Mouse (Mus musculus): Measurements from ENCODE around the gene Plcz1. TPM values are rescaled to one million over a fixed set of nuclear protein-coding genes. Genes with fewer than 3 reads are reported as not detected.

Gene Plcz1
- polyA plus RNA-seq, 1 experiment from 2014 or later = not detected

- Histone ChIP-seq H3K9me3 (replicated peaks) (no peaks in the 10 kb centered on the region), H3K27ac (no peak overlapping the region), H3K36me3 (no peaks in the 10 kb centered on the region), H3K4me3 (no peak overlapping the region), H3K27me3 (no peaks in the 10 kb centered on the region), H3K9ac (no peak overlapping the region), H3K4me1 (replicated peaks) (no peaks in the 10 kb centered on the region), H3K4me2 (no peak overlapping the region)
- ATAC-seq (replicated peaks; ENCODE audit: insufficient number of reproducible peaks, insufficient read depth, low FRiP score, low read depth) = no peak
- 66% methylated on average over 2 of the region's 2 CpGs for WGBS
Measured at GRCm38 (mm10) chr6:139986564-139986963, 54.7 kb downstream of the Plcz1 start.

GRCm38 (mm10) chr6:139984069-139984468 lies 57.2 kb downstream of the Plcz1 start:
- no peak for ATAC-seq (replicated peaks; ENCODE audit: insufficient number of reproducible peaks, insufficient read depth, low FRiP score, low read depth)
- WGBS = 92% methylated on average over 3 of the region's 3 CpGs
- no peaks in the 10 kb centered on the region for H3K27me3 ChIP-seq
- H3K27ac ChIP-seq = no peak overlapping the region
- no peak overlapping the region for H3K9ac ChIP-seq
- H3K9me3 ChIP-seq (replicated peaks) = no peaks in the 10 kb centered on the region
- H3K4me1 ChIP-seq (replicated peaks) = no peaks in the 10 kb centered on the region
- H3K36me3 ChIP-seq = no peaks in the 10 kb centered on the region
- H3K4me3 ChIP-seq = no peak overlapping the region
- no peak overlapping the region for H3K4me2 ChIP-seq

GRCm38 (mm10) chr6:139981061-139981460 lies 60.2 kb downstream of the Plcz1 start:
- Histone ChIP-seq H3K27ac (no peak overlapping the region), H3K9me3 (replicated peaks) (no peaks in the 10 kb centered on the region), H3K4me1 (replicated peaks) (no peaks in the 10 kb centered on the region), H3K4me3 (no peak overlapping the region), H3K9ac (no peak overlapping the region), H3K36me3 (no peaks in the 10 kb centered on the region), H3K27me3 (no peaks in the 10 kb centered on the region), H3K4me2 (no peak overlapping the region)
- ATAC-seq (replicated peaks; ENCODE audit: insufficient number of reproducible peaks, insufficient read depth, low FRiP score, low read depth) = no peak

- H3K36me3 ChIP-seq = no peaks in the 10 kb centered on the region
- H3K9me3 ChIP-seq (replicated peaks) = no peaks in the 10 kb centered on the region
- 31% methylated on average over 3 of the region's 3 CpGs for WGBS
- no peak overlapping the region for H3K4me2 ChIP-seq
- ATAC-seq (replicated peaks; ENCODE audit: insufficient number of reproducible peaks, insufficient read depth, low FRiP score, low read depth) = no peak
- no peaks in the 10 kb centered on the region for H3K4me1 ChIP-seq (replicated peaks)
- H3K9ac ChIP-seq = no peak overlapping the region
- no peaks in the 10 kb centered on the region for H3K27me3 ChIP-seq
- no peak overlapping the region for H3K27ac ChIP-seq
- no peak overlapping the region for H3K4me3 ChIP-seq
Measured at GRCm38 (mm10) chr6:139978114-139978513, 63.1 kb downstream of the Plcz1 start.

GRCm38 (mm10) chr6:139974668-139975067 lies 66.6 kb downstream of the Plcz1 start:
- Histone ChIP-seq H3K27me3 (no peaks in the 10 kb centered on the region), H3K36me3 (no peaks in the 10 kb centered on the region), H3K4me2 (no peak overlapping the region), H3K9ac (no peak overlapping the region), H3K4me3 (no peak overlapping the region), H3K27ac (no peak overlapping the region), H3K9me3 (replicated peaks) (no peaks in the 10 kb centered on the region), H3K4me1 (replicated peaks) (no peaks in the 10 kb centered on the region)
- WGBS = 80% methylated on average over 5 of the region's 5 CpGs
- ATAC-seq (replicated peaks; ENCODE audit: insufficient number of reproducible peaks, insufficient read depth, low FRiP score, low read depth) = no peak

- no peaks in the 10 kb centered on the region for H3K27me3 ChIP-seq
- no peak for ATAC-seq (replicated peaks; ENCODE audit: insufficient number of reproducible peaks, insufficient read depth, low FRiP score, low read depth)
- WGBS = 53% methylated on average over 4 of the region's 4 CpGs
- no peaks in the 10 kb centered on the region for H3K4me1 ChIP-seq (replicated peaks)
- H3K27ac ChIP-seq = no peak overlapping the region
- H3K9ac ChIP-seq = no peak overlapping the region
- no peak overlapping the region for H3K4me2 ChIP-seq
- no peak overlapping the region for H3K4me3 ChIP-seq
- H3K36me3 ChIP-seq = no peaks in the 10 kb centered on the region
- no peaks in the 10 kb centered on the region for H3K9me3 ChIP-seq (replicated peaks)
Measured at GRCm38 (mm10) chr6:139971608-139972298, 69.5 kb downstream of the Plcz1 start.

- Histone ChIP-seq H3K4me1 (replicated peaks) (no peaks in the 10 kb centered on the region), H3K9me3 (replicated peaks) (no peaks in the 10 kb centered on the region), H3K4me2 (no peak overlapping the region), H3K9ac (no peak overlapping the region), H3K27me3 (no peaks in the 10 kb centered on the region), H3K36me3 (no peaks in the 10 kb centered on the region), H3K4me3 (no peak overlapping the region), H3K27ac (no peak overlapping the region)
- no peak for ATAC-seq (replicated peaks; ENCODE audit: insufficient number of reproducible peaks, insufficient read depth, low FRiP score, low read depth)
- WGBS = 49% methylated on average over 6 of the region's 6 CpGs
Measured at GRCm38 (mm10) chr6:139966684-139967083, 74.6 kb downstream of the Plcz1 start.

- ATAC-seq (replicated peaks; ENCODE audit: insufficient number of reproducible peaks, insufficient read depth, low FRiP score, low read depth) = no peak
- Histone ChIP-seq H3K36me3 (no peaks in the 10 kb centered on the region), H3K27me3 (no peaks in the 10 kb centered on the region), H3K9me3 (replicated peaks) (no peaks in the 10 kb centered on the region), H3K9ac (no peak overlapping the region), H3K4me1 (replicated peaks) (no peaks in the 10 kb centered on the region), H3K4me3 (no peak overlapping the region), H3K27ac (no peak overlapping the region), H3K4me2 (no peak overlapping the region)
- WGBS = 77% methylated on average over 3 of the region's 3 CpGs
Measured at GRCm38 (mm10) chr6:139964895-139965294, 76.4 kb downstream of the Plcz1 start.

- H3K4me1 ChIP-seq (replicated peaks) = no peaks in the 10 kb centered on the region
- H3K9me3 ChIP-seq (replicated peaks) = no peaks in the 10 kb centered on the region
- H3K36me3 ChIP-seq = no peaks in the 10 kb centered on the region
- H3K4me3 ChIP-seq = no peak overlapping the region
- 64% methylated on average over 3 of the region's 3 CpGs for WGBS
- no peak overlapping the region for H3K4me2 ChIP-seq
- H3K27ac ChIP-seq = no peak overlapping the region
- no peak overlapping the region for H3K9ac ChIP-seq
- H3K27me3 ChIP-seq = no peaks in the 10 kb centered on the region
- no peak for ATAC-seq (replicated peaks; ENCODE audit: insufficient number of reproducible peaks, insufficient read depth, low FRiP score, low read depth)
Measured at GRCm38 (mm10) chr6:139963775-139964174, 77.5 kb downstream of the Plcz1 start.

GRCm38 (mm10) chr6:139957531-139958241 lies 83.6 kb downstream of the Plcz1 start:
- no peak overlapping the region for H3K4me3 ChIP-seq
- no peak for ATAC-seq (replicated peaks; ENCODE audit: insufficient number of reproducible peaks, insufficient read depth, low FRiP score, low read depth)
- H3K9ac ChIP-seq = no peak overlapping the region
- H3K27ac ChIP-seq = no peak overlapping the region
- no peak overlapping the region for H3K4me2 ChIP-seq
- H3K36me3 ChIP-seq = no peaks in the 10 kb centered on the region
- H3K9me3 ChIP-seq (replicated peaks) = no peaks in the 10 kb centered on the region
- 42% methylated on average over 7 of the region's 7 CpGs for WGBS
- H3K27me3 ChIP-seq = no peaks in the 10 kb centered on the region
- H3K4me1 ChIP-seq (replicated peaks) = peaks cover 9% of the 10 kb centered on the region

- H3K4me2 ChIP-seq = peak overlapping the region; percentile 32
- peaks cover 9% of the 10 kb centered on the region for H3K4me1 ChIP-seq (replicated peaks)
- no peak for ATAC-seq (replicated peaks; ENCODE audit: insufficient number of reproducible peaks, insufficient read depth, low FRiP score, low read depth)
- H3K27me3 ChIP-seq = no peaks in the 10 kb centered on the region
- H3K9ac ChIP-seq = no peak overlapping the region
- H3K36me3 ChIP-seq = no peaks in the 10 kb centered on the region
- no peak overlapping the region for H3K4me3 ChIP-seq
- no peaks in the 10 kb centered on the region for H3K9me3 ChIP-seq (replicated peaks)
- WGBS = 38% methylated on average over 12 of the region's 12 CpGs
- H3K27ac ChIP-seq = peak overlapping the region; percentile 69
Measured at GRCm38 (mm10) chr6:139953596-139953995, 87.7 kb downstream of the Plcz1 start.

Measured in heart, embryonic 15.5 days (tissue).